Mouse (Mus musculus) right cerebral cortex, adult 2 months (tissue): ENCODE results near the gene Ttll3.
A peak's percentile ranks its signal among the peaks of the same experiment; 100 is the strongest.

ENCODE experiments used
- DNase-seq, 2 experiments: peaks; one replicate each; pipeline ENCODE4 v3.0.0; 2021 to 2022; ENCODE audit warnings: low spot score in 2 of 2

The Ttll3 gene

GRCm38 (mm10) chr6:113377496-113378385, 11.3 kb upstream of the Ttll3 start, which contains the start of the genes Tada3 and Arpc4:
Gene Tada3, minus strand, starts transcription at chr6:113377883.
Gene Arpc4, plus strand, starts transcription at chr6:113378115.
- peak; percentile 89 to 92 for DNase-seq

GRCm38 (mm10) chr6:113379246-113379645, 9.8 kb upstream of the Ttll3 start:
- no peak for DNase-seq

- DNase-seq, result no peak
These were observed 8.6 kb upstream of the Ttll3 start for GRCm38 (mm10) chr6:113380480-113380879.

- peak in 1 of 2 experiments; percentile 20 for DNase-seq
These were observed 4.6 kb upstream of the Ttll3 start for GRCm38 (mm10) chr6:113384351-113384927.

- no peak for DNase-seq
These were observed 3.8 kb upstream of the Ttll3 start for GRCm38 (mm10) chr6:113385160-113385714.

GRCm38 (mm10) chr6:113386025-113386424, 3.0 kb upstream of the Ttll3 start:
- no peak for DNase-seq

- no peak for DNase-seq
These were observed 1.7 kb downstream of the Ttll3 start for GRCm38 (mm10) chr6:113390715-113391114.

GRCm38 (mm10) chr6:113392015-113392386, 2.9 kb downstream of the Ttll3 start:
- DNase-seq, result no peak

- peak; percentile 50 to 58 for DNase-seq
These were observed 3.5 kb downstream of the Ttll3 start for GRCm38 (mm10) chr6:113392387-113393071.

- DNase-seq, result no peak
These were observed 4.9 kb downstream of the Ttll3 start for GRCm38 (mm10) chr6:113393951-113394350.

- no peak for DNase-seq
These were observed 5.8 kb downstream of the Ttll3 start for GRCm38 (mm10) chr6:113394811-113395210.

- no peak for DNase-seq
These were observed 6.4 kb downstream of the Ttll3 start for GRCm38 (mm10) chr6:113395501-113395900.

- DNase-seq, result no peak
These were observed 7.4 kb downstream of the Ttll3 start for GRCm38 (mm10) chr6:113396270-113397030.

GRCm38 (mm10) chr6:113402094-113402493, 13.0 kb downstream of the Ttll3 start:
- DNase-seq, result no peak

- DNase-seq, result no peak
These were observed 15.8 kb downstream of the Ttll3 start for GRCm38 (mm10) chr6:113404649-113405448.

GRCm38 (mm10) chr6:113405483-113405882, 16.4 kb downstream of the Ttll3 start:
- peak; percentile 61 to 67 for DNase-seq

- no peak for DNase-seq
These were observed 17.6 kb downstream of the Ttll3 start for GRCm38 (mm10) chr6:113406683-113407082.

GRCm38 (mm10) chr6:113410001-113410400, 20.9 kb downstream of the Ttll3 start:
- DNase-seq, result no peak

- DNase-seq, result no peak
These were observed 27.4 kb downstream of the Ttll3 start for GRCm38 (mm10) chr6:113416416-113416815.

- DNase-seq, result no peak
These were observed 29.6 kb downstream of the Ttll3 start for GRCm38 (mm10) chr6:113418441-113419198.
